Mouse (Mus musculus): ENCODE data around the gene Usp42.
A peak's percentile ranks its signal among the peaks of the same experiment; 100 is the strongest.

- TF ChIP-seq CTCF (IDR thresholded peaks at IDR 0.05; ENCODE audit: insufficient read depth, low read depth, low read length) = no peak
- peak; percentile 95 for TF ChIP-seq POLR2A (IDR thresholded peaks at IDR 0.05; ENCODE audit: insufficient read depth, low read depth, low read length)
These were observed at the start of gene Usp42 for GRCm38 (mm10) chr5:143732180-143732891.

Measured in olfactory bulb, adult 2 months (tissue).